Comparison of ENCODE assay signal across 8 mouse cellular contexts in the genomic region with DNA sequence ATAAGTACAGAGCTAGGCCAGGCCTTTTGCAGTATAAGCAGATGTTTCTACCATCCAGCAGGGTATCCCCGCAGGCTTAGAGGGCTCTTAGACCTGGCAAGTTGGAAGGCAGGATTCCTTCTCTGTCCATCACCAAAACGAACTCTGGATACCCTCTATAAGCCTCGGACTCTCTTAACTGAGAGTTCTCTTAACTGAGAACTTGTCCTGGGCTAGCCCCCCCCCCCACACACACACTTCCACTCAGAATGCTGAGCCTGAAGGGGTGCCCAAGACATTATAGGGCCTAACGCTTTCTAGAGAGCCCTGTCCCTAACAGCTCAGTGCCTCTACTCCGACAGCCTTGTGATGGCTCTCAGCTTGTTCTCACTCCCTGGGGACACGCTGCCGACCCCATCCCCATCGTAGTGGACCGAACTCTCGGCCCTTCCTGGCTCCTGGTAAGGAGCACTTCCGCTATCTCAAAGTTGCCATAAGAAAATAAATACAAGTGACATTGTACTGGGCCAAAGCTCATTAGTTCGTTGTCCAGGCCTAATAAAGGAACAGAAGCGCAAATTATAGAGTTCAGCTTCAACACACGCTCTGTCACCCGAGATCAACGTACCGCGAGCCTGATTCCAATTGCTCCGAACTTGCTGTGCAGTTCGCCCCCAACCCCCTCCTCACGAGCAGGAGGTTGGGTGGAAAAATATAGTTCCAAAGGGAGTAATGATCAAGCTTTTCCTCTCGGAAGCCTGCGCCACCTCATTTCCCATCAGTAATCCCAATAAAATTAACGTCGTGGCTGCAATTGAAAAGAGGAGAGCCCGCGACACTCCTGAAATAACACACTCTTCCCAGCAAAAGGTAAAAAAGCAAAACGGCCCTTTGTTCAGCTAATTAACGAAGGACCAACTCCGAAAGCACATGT. TPM values are rescaled to one million over a fixed set of nuclear protein-coding genes. Genes with fewer than 3 reads are reported as not detected.
DNase-seq lines count a peak whose midpoint lies in the region; ATAC-seq lines count a peak whose summit lies in the region.

No protein-coding gene starts in this region.

- 4% methylated on average over 30 of the region's 30 CpGs for WGBS in forebrain, embryonic 14.5 days
- WGBS in neural tube, embryonic 15.5 days: 16% methylated on average over 30 of the region's 30 CpGs

- peak overlapping the region; percentile 80 for H3K4me2 ChIP-seq in forebrain, embryonic 14.5 days (ENCODE audit: low read length)
- peak overlapping the region; percentile 89 for H3K4me2 ChIP-seq in neural tube, embryonic 15.5 days

- no peaks in the 10 kb centered on the region for H3K9me3 ChIP-seq in forebrain, embryonic 14.5 days (replicated peaks; ENCODE audit: control insufficient read depth, low read length)
- H3K9me3 ChIP-seq in neural tube, embryonic 15.5 days (replicated peaks): no peaks in the 10 kb centered on the region

- ATAC-seq in forebrain, embryonic 14.5 days: no peak
- ATAC-seq in neural tube, embryonic 15.5 days (ENCODE audit: low FRiP score): no peak
- ATAC-seq in monocyte, adult 5-6 weeks (replicated peaks; ENCODE audit: insufficient number of reproducible peaks, low FRiP score, low TSS enrichment, poor library complexity, severe bottlenecking): no peak

- peak; percentile 27 for DNase-seq in kidney, adult 11 months
- no peak for DNase-seq in kidney, adult 18-20 months
- DNase-seq in forebrain, embryonic 14.5 days (ENCODE audit: low spot score): no peak
- peak; percentile 56 to 68 for DNase-seq in kidney, postnatal 4 days
- DNase-seq in cerebellum, adult 18-20 months: no peak
- no peak for DNase-seq in urinary bladder, postnatal 36 days (ENCODE audit: low spot score in 2 of 2)

- peaks cover 12% of the 10 kb centered on the region for H3K4me1 ChIP-seq in forebrain, embryonic 14.5 days (ENCODE audit: control insufficient read depth, insufficient read depth, low read length)
- H3K4me1 ChIP-seq in neural tube, embryonic 15.5 days: peaks cover 55% of the 10 kb centered on the region

- H3K9ac ChIP-seq in forebrain, embryonic 14.5 days (ENCODE audit: low read length): peak overlapping the region; percentile 86
- peak overlapping the region; percentile 26; the same call in 1 of the 2 replicates for H3K9ac ChIP-seq in neural tube, embryonic 15.5 days (replicated peaks)

- peak overlapping the region; percentile 96 for H3K27ac ChIP-seq in forebrain, embryonic 14.5 days (ENCODE audit: low read depth, low read length)
- H3K27ac ChIP-seq in neural tube, embryonic 15.5 days (replicated peaks): peak overlapping the region; percentile 88

- peak overlapping the region; percentile 10 for H3K4me3 ChIP-seq in forebrain, embryonic 14.5 days (ENCODE audit: low read depth, low read length)
- H3K4me3 ChIP-seq in neural tube, embryonic 15.5 days (replicated peaks): peak overlapping the region; percentile 10

- peaks cover 63% of the 10 kb centered on the region for H3K27me3 ChIP-seq in forebrain, embryonic 14.5 days (replicated peaks; ENCODE audit: control insufficient read depth, insufficient read depth, low read length)
- H3K27me3 ChIP-seq in neural tube, embryonic 15.5 days (replicated peaks): peaks cover 19% of the 10 kb centered on the region

- no peaks in the 10 kb centered on the region for H3K36me3 ChIP-seq in forebrain, embryonic 14.5 days (ENCODE audit: control insufficient read depth, insufficient read depth, low read length)
- H3K36me3 ChIP-seq in neural tube, embryonic 15.5 days: no peaks in the 10 kb centered on the region

RNA-seq across cellular contexts. Expression of a gene that starts 18.2 kb away (rescaled TPM):
- 73.7 and 82.5 TPM in 2 replicates for polyA plus RNA-seq in forebrain, embryonic 14.5 days (2014; fragmentation: Nextera tagmentation; extraction: Ambion mirVana)
- 60.3 and 62.5 TPM in 2 replicates for polyA plus RNA-seq in neural tube, embryonic 15.5 days (2015; fragmentation: Nextera tagmentation; extraction: Ambion mirVana)
- total RNA-seq in monocyte, adult 5-6 weeks (2017): not detected in 3 replicates

Comparison
In these comparisons a context has a peak if more than half of its experiments do, and no peak if none do; other contexts are left out.
1. DNase-seq: peak in kidney, adult 11 months (single experiment) and kidney, postnatal 4 days (2 of 2); none in kidney, adult 18-20 months (single experiment), forebrain, embryonic 14.5 days (single experiment), cerebellum, adult 18-20 months (0 of 2) and urinary bladder, postnatal 36 days (0 of 2).